Mouse (Mus musculus) liver, embryonic 14.5 days (tissue): Measurements from ENCODE around the gene Anpep.

Experiments used
- CTCF ChIP-seq: IDR thresholded peaks from 2 replicates; pipeline ENCODE4 v1.5.1; 2016; ENCODE audit warnings: antibody characterized with exemption, low read depth, control low read depth
- EP300 ChIP-seq: IDR thresholded peaks from 2 replicates; pipeline ENCODE4 v1.6.1; 2016; ENCODE audit warnings: antibody characterized with exemption, low read depth

GRCm38 (mm10) chr7:79798606-79799005, 62.3 kb downstream of the Anpep start:
- no peak for TF ChIP-seq CTCF
- no peak for TF ChIP-seq EP300
